Mouse (Mus musculus): ENCODE data around the gene Tmem63a.
"Not testable (repeated sequence)": the region's sequence is repeated elsewhere in the genome, so short reads cannot be mapped to it uniquely, and the experiment has no call there.

The Tmem63a gene

GRCm38 (mm10) chr1:180942166-180943031 is at the start of gene Tmem63a:
TSS of gene Tmem63a (plus strand) at chr1:180942344.
- peak; percentile 11 for DNase-seq

DNA sequence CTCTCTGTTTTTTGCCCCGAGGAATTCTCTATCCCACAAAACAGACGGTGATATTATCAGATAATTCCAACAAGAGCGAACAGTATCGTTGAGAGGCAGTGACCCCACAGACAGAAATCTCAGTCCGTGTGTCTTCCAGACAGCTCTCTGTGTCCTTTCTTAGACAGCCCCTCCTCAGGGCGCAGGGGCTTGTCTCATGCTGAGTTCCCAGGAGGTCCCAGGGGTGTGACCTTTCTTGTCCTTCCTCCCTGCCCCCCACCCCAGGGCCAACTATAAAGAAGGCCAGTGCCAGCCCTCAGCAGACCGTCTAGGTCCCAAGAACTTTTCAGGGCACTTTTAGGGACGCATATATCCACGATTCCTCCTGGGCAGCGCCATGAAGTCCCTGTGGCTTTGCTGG is 49.3 kb upstream of the Tmem63a start, which contains the start of gene Lefty2:
Gene Lefty2 (plus strand): TSS at position 301 of the 400 bp plus-strand sequence.
- DNase-seq, result no peak

DNA sequence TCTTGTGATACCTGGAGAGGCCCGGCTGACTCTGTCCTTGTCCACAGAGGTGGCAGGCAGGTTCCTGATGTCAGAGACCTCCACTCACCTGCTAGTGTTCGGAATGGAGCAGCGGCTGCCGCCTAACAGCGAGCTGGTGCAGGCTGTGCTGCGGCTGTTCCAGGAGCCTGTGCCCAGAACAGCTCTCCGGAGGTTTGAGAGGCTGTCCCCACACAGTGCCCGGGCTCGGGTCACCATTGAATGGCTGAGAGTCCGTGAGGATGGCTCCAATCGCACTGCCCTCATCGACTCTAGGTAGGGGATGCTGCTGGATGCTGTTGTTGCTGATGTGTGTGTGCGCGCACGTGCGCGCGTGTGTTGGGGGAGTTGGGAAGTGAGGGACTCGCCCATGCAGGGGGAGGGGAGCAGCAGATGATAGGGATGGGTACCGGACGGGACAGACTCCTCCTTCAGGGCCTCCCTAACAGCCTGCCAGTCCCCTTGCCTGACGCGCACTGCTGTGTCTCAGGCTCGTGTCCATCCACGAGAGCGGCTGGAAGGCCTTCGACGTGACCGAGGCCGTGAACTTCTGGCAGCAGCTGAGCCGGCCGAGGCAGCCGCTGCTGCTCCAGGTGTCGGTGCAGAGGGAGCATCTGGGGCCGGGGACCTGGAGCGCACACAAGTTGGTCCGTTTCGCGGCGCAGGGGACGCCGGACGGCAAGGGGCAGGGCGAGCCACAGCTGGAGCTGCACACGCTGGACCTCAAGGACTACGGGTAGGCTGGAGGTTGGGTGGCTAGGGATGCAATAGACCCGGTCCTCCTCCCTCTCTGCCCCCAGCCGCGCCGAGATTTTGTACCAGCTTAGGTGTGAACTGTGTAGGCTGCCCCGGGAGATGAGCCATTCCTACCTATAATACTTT is 47.8 kb upstream of the Tmem63a start:
- not testable (repeated sequence) for DNase-seq

DNA sequence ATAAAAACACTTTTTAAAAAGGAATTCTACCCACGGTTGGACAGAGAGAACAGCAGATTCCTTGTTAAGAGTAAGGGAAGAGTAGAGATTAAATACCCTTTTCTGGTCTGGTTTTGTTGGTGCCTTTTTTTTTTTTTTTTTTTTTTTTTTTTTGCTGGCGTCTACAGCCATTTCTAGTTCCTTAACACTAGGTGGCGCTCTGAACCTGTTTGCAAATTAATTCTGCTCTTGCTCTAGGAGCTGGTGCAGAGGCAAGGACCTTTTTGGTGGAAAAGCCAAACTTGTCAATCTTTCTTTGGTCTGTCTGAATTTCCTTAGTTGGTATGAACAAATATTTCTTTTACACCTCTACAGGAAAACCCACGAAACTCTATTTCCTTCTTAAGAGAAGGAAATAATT is 41.0 kb upstream of the Tmem63a start:
- peak; percentile 23 for DNase-seq

DNA sequence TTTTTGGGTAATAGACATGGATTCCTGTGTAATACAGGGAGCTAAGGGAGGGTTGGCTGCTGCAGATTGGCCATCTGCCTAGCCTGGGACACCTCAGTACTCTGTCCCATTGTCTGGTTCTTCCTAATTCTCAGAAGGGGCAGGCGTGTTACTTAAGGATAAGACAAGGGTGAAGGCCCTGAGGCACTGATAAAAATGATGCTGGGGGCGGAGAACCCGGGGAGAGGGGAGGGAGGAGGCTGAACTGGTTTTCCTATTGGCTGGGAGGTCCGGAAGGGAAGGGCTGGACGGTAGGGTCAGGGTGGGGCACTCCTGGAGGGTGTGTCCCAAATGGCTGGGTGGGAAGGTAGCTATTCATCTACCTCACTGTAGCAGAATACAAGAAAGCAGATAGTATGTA is 39.2 kb upstream of the Tmem63a start:
- no peak for DNase-seq

- no peak for DNase-seq
Measured at GRCm38 (mm10) chr1:180903666-180904038, 38.5 kb upstream of the Tmem63a start.

GRCm38 (mm10) chr1:180904039-180904814 is 37.9 kb upstream of the Tmem63a start, which contains the start of gene Pycr2:
TSS of gene Pycr2 (plus strand) at chr1:180904293.
- peak; percentile 92 for DNase-seq

GRCm38 (mm10) chr1:180904815-180905080 is 37.4 kb upstream of the Tmem63a start:
- DNase-seq, result no peak

- DNase-seq, result no peak
Measured at GRCm38 (mm10) chr1:180905307-180905706, 36.8 kb upstream of the Tmem63a start.

GRCm38 (mm10) chr1:180905876-180906275 is 36.3 kb upstream of the Tmem63a start:
- no peak for DNase-seq

DNA sequence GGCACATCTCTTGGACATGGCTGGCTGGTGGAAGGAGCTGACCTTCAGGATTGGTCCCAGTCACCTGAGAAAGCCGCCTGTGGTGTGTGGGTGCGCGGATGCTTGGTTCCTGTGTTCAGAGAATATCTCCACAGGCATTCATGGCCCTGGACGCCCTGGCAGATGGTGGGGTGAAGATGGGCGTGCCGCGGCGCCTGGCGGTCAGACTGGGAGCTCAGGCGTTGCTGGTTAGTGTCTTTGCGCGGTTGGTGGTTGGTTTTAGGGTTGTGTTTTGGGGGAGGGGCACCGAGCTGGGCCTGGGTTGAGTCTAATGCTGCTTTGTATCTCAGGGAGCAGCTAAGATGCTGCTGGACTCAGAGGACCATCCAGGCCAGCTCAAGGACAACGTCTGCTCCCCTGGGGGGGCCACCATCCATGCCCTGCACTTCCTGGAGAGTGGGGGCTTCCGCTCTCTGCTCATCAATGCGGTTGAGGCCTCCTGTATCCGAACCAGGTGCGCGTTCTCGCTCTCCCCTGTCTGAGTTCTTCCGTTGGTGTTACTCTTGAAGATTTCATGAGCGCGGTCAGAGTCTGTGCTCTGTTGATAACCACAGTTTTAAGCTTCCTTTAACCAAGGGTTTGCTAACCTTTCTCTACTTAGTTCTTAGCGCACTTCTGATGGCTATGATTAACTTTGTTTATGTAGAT is 35.5 kb upstream of the Tmem63a start:
- no peak for DNase-seq

- DNase-seq, result no peak
Measured at GRCm38 (mm10) chr1:180911138-180911537, 31.0 kb upstream of the Tmem63a start.

DNA sequence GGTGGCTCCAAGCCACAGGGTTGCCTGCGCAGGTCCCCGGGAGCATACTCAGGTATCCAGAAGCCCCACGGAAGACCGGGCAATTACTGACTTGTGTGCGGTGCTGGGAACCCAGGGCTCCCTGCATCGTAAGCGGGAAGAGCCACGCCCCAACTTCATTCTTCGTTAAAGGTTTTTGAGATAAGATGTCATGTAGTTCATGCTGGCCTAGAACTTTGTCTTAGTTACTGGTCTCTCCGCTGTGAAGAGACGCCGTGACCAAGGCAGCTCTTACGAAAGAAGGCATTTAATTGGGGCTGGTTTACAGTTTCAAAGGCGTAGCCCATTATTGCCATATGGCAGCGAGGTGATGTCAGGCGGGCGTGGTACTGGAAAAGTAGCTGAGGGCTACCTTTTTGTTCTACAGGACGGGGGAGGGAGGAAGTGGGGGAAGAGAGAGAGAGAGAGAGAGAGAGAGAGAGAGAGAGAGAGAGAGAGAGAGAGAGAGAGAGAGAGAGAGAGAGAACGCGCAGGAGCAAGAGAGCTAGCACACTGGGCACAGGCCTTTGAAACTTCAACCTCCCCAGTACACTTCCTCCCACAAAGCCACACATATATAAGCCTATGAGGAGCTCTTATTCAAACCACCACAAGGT is 30.4 kb upstream of the Tmem63a start:
- DNase-seq, result no peak

- no peak for DNase-seq
Measured at GRCm38 (mm10) chr1:180912792-180913191, 29.4 kb upstream of the Tmem63a start.

GRCm38 (mm10) chr1:180913797-180914196 is 28.3 kb upstream of the Tmem63a start:
- no peak for DNase-seq

- no peak for DNase-seq
Measured at GRCm38 (mm10) chr1:180916425-180916824, 25.7 kb upstream of the Tmem63a start.

GRCm38 (mm10) chr1:180917053-180917452 is 25.1 kb upstream of the Tmem63a start:
- DNase-seq, result no peak

GRCm38 (mm10) chr1:180919686-180920085 is 22.5 kb upstream of the Tmem63a start:
- DNase-seq, result no peak

- DNase-seq, result no peak
Measured at GRCm38 (mm10) chr1:180922273-180923048, 19.7 kb upstream of the Tmem63a start.

- DNase-seq, result no peak
Measured at GRCm38 (mm10) chr1:180924737-180925136, 17.4 kb upstream of the Tmem63a start.

DNA sequence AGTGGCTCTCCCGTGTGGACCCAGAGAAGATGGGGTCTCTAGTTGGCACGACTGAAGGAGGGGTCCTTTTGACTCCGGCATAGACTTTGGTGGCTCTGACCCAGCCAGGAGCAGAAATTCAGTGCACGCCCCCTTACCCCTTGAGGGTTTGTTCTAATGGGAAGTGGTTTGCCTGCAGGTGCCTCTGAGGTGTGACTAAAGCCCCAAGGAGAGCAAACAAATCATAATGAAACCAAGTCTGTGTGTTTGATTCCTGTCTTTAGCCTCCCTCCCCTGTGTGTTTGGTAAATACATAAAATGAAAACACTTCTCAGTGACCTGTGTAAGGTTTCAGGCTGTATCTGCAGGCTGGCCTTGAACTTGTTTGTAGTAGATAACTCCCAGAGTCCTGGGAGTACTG is 15.9 kb upstream of the Tmem63a start:
- no peak for DNase-seq

All from cerebellum, adult 8-10 months (tissue).